Mouse (Mus musculus): ENCODE data around the gene Slc25a26. TPM values are rescaled to one million over a fixed set of nuclear protein-coding genes. Genes with fewer than 3 reads are reported as not detected.

Slc25a26 gene
- polyA plus RNA-seq, 2 experiments = 1.7 to 2.6 TPM

DNA sequence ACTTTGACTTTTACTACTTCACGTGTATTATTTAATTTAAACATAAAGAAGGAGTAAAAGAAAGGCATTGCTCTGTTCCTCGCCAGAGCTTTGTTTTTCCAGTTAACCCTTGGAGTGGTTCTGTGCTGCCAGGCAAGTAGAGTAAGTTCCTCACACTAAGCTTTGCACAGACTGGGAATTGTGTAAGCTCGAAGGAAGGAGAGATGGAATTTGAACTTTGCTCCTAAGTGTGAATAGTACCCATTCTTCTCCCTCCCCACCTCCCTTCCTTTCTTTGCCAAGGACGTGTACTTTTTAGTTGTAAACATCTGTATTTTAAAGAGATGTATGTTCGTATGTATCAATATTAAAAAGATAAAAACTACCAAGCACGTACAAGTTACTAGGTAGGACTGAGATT, 3.8 kb downstream of the Slc25a26 start:
- DNase-seq (ENCODE audit: low read depth in 3 of 3, low spot score in 3 of 3) (no peak), ATAC-seq (ENCODE audit: insufficient read depth) (no peak)
- H3K36me3 ChIP-seq (replicated peaks; ENCODE audit: control insufficient read depth, insufficient read depth, low read depth) = no peaks in the 10 kb centered on the region
- H3K4me1 ChIP-seq (replicated peaks; ENCODE audit: control insufficient read depth in 2 of 2, insufficient read depth in 2 of 2, low read length in 1 of 2) = peaks cover 0 to 4% of the 10 kb centered on the region in 2 experiments; a peak in 2 of 4 replicates
- no peaks in the 10 kb centered on the region for H3K9me3 ChIP-seq (ENCODE audit: control insufficient read depth, low read length)
- no peak overlapping the region for H3K27ac ChIP-seq
- H3K4me2 ChIP-seq (ENCODE audit: low read depth) = no peak overlapping the region
- no peaks in the 10 kb centered on the region for H3K27me3 ChIP-seq (ENCODE audit: control insufficient read depth, insufficient read depth, low read length)
- H3K4me3 ChIP-seq (ENCODE audit: insufficient read depth in 1 of 2, low read depth in 2 of 2, low read length in 2 of 2) = no peak overlapping the region
- no peak for TF ChIP-seq CTCF (IDR thresholded peaks at IDR 0.05; ENCODE audit: low read depth)
- no peak for TF ChIP-seq EP300 (IDR thresholded peaks at IDR 0.05; ENCODE audit: low read depth)
- H3K9ac ChIP-seq (replicated peaks) = no peak overlapping the region
- WGBS (ENCODE audit: insufficient replicate concordance) = 53% methylated on average over 6 of the region's 6 CpGs

- TF ChIP-seq CTCF (IDR thresholded peaks at IDR 0.05; ENCODE audit: low read depth) = no peak
- TF ChIP-seq EP300 (IDR thresholded peaks at IDR 0.05; ENCODE audit: low read depth) = no peak
- ATAC-seq (ENCODE audit: insufficient read depth) = no peak
- Histone ChIP-seq H3K27ac (no peak overlapping the region), H3K36me3 (replicated peaks; ENCODE audit: control insufficient read depth, insufficient read depth, low read depth) (no peaks in the 10 kb centered on the region), H3K4me2 (ENCODE audit: low read depth) (no peak overlapping the region), H3K4me1 (replicated peaks; ENCODE audit: control insufficient read depth in 2 of 2, insufficient read depth in 2 of 2, low read length in 1 of 2) (no peaks in the 10 kb centered on the region; a peak in 1 of 4 replicates), H3K27me3 (ENCODE audit: control insufficient read depth, insufficient read depth, low read length) (no peaks in the 10 kb centered on the region), H3K9ac (replicated peaks) (no peak overlapping the region), H3K4me3 (ENCODE audit: insufficient read depth in 1 of 2, low read depth in 2 of 2, low read length in 2 of 2) (no peak overlapping the region), H3K9me3 (ENCODE audit: control insufficient read depth, low read length) (no peaks in the 10 kb centered on the region)
- WGBS (ENCODE audit: insufficient replicate concordance) = 66% methylated on average over 6 of the region's 6 CpGs
- no peak for DNase-seq (ENCODE audit: low read depth in 3 of 3, low spot score in 3 of 3)
Measured at GRCm38 (mm10) chr6:94507921-94508320, 7.8 kb downstream of the Slc25a26 start.

DNA sequence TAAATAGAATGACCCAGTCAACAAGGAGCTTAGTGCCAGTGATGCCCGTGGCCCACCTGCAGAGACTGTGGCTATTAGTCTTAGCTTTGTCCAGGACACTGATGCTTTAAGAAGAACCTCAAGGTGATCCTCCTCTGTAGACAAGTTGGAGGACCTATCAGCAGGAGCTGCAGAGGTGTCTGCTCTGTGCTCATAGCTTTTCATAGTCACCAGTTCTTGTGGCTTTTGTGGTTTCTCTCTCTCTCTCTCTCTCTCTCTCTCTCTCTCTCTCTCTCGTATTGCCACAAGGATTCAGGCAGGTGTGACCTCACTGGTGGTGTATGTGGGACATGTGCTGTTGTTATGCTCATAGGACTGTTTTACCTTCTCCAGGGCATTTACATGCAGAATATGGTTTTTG, 8.7 kb downstream of the Slc25a26 start:
- 42% methylated on average over 2 of the region's 2 CpGs for WGBS (ENCODE audit: insufficient replicate concordance)
- ATAC-seq (ENCODE audit: insufficient read depth) = no peak
- no peak overlapping the region for H3K4me3 ChIP-seq (ENCODE audit: insufficient read depth in 1 of 2, low read depth in 2 of 2, low read length in 2 of 2)

DNA sequence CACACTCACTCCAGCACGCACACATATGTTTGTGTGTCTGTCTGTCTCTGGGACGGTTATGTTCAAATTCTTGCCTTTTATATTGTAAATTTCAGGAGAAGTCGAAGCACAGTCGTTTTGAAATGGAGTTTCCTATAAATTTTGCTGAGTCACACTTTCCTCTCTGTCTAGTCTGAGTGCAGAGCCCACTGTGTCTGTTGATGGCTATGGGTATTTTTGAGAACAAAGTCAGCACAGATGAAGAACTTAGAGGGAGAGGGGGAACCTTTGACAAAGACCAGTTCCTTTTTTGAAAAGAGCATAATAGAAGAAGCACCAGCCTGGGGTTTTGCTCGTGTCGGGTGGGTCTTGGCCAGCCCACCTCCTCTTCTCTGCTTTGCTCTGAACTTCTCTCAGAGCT, 9.1 kb downstream of the Slc25a26 start:
- no peak overlapping the region for H3K27ac ChIP-seq

More for the DNA sequence above, 8.7 kb downstream of the Slc25a26 start:
- TF ChIP-seq EP300 (IDR thresholded peaks at IDR 0.05; ENCODE audit: low read depth) (no peak), CTCF (IDR thresholded peaks at IDR 0.05; ENCODE audit: low read depth) (no peak)
- Histone ChIP-seq H3K27me3 (ENCODE audit: control insufficient read depth, insufficient read depth, low read length) (no peaks in the 10 kb centered on the region), H3K36me3 (replicated peaks; ENCODE audit: control insufficient read depth, insufficient read depth, low read depth) (no peaks in the 10 kb centered on the region), H3K27ac (no peak overlapping the region), H3K4me1 (replicated peaks; ENCODE audit: control insufficient read depth in 2 of 2, insufficient read depth in 2 of 2, low read length in 1 of 2) (no peaks in the 10 kb centered on the region; a peak in 1 of 4 replicates), H3K9ac (replicated peaks) (no peak overlapping the region), H3K4me2 (ENCODE audit: low read depth) (no peak overlapping the region), H3K9me3 (ENCODE audit: control insufficient read depth, low read length) (no peaks in the 10 kb centered on the region)
- DNase-seq (ENCODE audit: low read depth in 3 of 3, low spot score in 3 of 3) = no peak

GRCm38 (mm10) chr6:94518171-94518570, 18.0 kb downstream of the Slc25a26 start:
- Histone ChIP-seq H3K27ac (no peak overlapping the region), H3K4me1 (replicated peaks; ENCODE audit: control insufficient read depth in 2 of 2, insufficient read depth in 2 of 2, low read length in 1 of 2) (no peaks in the 10 kb centered on the region), H3K36me3 (replicated peaks; ENCODE audit: control insufficient read depth, insufficient read depth, low read depth) (no peaks in the 10 kb centered on the region), H3K4me3 (ENCODE audit: insufficient read depth in 1 of 2, low read depth in 2 of 2, low read length in 2 of 2) (no peak overlapping the region), H3K9ac (replicated peaks) (no peak overlapping the region), H3K27me3 (ENCODE audit: control insufficient read depth, insufficient read depth, low read length) (no peaks in the 10 kb centered on the region), H3K4me2 (ENCODE audit: low read depth) (no peak overlapping the region), H3K9me3 (ENCODE audit: control insufficient read depth, low read length) (no peaks in the 10 kb centered on the region)
- ATAC-seq (ENCODE audit: insufficient read depth) (no peak), DNase-seq (ENCODE audit: low read depth in 3 of 3, low spot score in 3 of 3) (no peak)
- no peak for TF ChIP-seq CTCF (IDR thresholded peaks at IDR 0.05; ENCODE audit: low read depth)
- TF ChIP-seq EP300 (IDR thresholded peaks at IDR 0.05; ENCODE audit: low read depth) = no peak
- WGBS (ENCODE audit: insufficient replicate concordance) = 75% methylated on average over 6 of the region's 6 CpGs

More for the DNA sequence above, 9.1 kb downstream of the Slc25a26 start:
- Histone ChIP-seq H3K36me3 (replicated peaks; ENCODE audit: control insufficient read depth, insufficient read depth, low read depth) (no peaks in the 10 kb centered on the region), H3K4me1 (replicated peaks; ENCODE audit: control insufficient read depth in 2 of 2, insufficient read depth in 2 of 2, low read length in 1 of 2) (no peaks in the 10 kb centered on the region; a peak in 1 of 4 replicates), H3K4me3 (ENCODE audit: insufficient read depth in 1 of 2, low read depth in 2 of 2, low read length in 2 of 2) (no peak overlapping the region), H3K9me3 (ENCODE audit: control insufficient read depth, low read length) (no peaks in the 10 kb centered on the region), H3K9ac (replicated peaks) (no peak overlapping the region), H3K27me3 (ENCODE audit: control insufficient read depth, insufficient read depth, low read length) (no peaks in the 10 kb centered on the region), H3K4me2 (ENCODE audit: low read depth) (no peak overlapping the region)
- DNase-seq (ENCODE audit: low read depth in 3 of 3, low spot score in 3 of 3) = no peak
- TF ChIP-seq EP300 (IDR thresholded peaks at IDR 0.05; ENCODE audit: low read depth) (no peak), CTCF (IDR thresholded peaks at IDR 0.05; ENCODE audit: low read depth) (no peak)
- ATAC-seq (ENCODE audit: insufficient read depth) = no peak
- WGBS (ENCODE audit: insufficient replicate concordance) = 31% methylated on average over 6 of the region's 6 CpGs

Measured in liver, embryonic 14.5 days (tissue).